Mouse (Mus musculus) erythroblast, embryonic 14.5 days (primary cell): ENCODE data around the gene 1700010I14Rik.

Experiments used
- GATA1 ChIP-seq: IDR thresholded peaks from 2 replicates; pipeline ENCODE4 v1.6.1; 2012; ENCODE audit warnings: low read length, inconsistent platforms, mixed read lengths
- TAL1 ChIP-seq: IDR thresholded peaks from 3 replicates; pipeline ENCODE4 v1.6.1; 2012; ENCODE audit warnings: low read length, inconsistent platforms, mixed read lengths

DNA sequence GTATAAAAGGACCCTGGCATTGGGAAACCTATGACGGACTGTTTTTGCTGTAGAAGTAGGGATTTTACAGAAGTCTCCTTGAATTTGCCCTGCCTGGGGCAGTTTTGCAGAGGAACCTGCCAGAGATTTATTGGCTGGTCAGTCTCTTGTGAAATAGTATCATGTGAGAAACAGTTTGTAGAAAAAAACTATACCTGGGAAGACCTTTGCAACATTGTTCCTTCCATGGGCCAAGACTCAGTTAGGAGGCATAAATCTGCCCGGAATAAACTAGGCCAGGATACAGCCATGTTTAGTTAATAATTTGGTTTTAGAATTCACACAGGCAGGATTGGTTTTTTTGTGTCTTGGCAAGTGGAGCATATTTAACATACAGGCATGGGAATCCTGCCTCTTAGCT, 4.6 kb upstream of the 1700010I14Rik start:
- no peak for TF ChIP-seq TAL1
- TF ChIP-seq GATA1, result no peak
